Mouse (Mus musculus) E14TG2a.4 (cell line): ENCODE measurements around the gene Tenm2.

Experiments used
- CTCF ChIP-seq: conservative IDR thresholded peaks from 2 replicates; pipeline ENCODE4 v1.5.1; 2014; ENCODE audit warnings: low read length
- NANOG ChIP-seq: IDR thresholded peaks from 2 replicates; pipeline ENCODE4 v1.6.1; 2014; ENCODE audit warnings: borderline replicate concordance, low read length, mixed read lengths

- TF ChIP-seq CTCF (no peak), NANOG (no peak)
Observed at GRCm38 (mm10) chr11:37235021-37235795, 556 bp downstream of the Tenm2 start.
